Mouse (Mus musculus): ENCODE results near the gene Meis2.
A peak's percentile ranks its signal among the peaks of the same experiment; 100 is the strongest.

Meis2 gene

DNA sequence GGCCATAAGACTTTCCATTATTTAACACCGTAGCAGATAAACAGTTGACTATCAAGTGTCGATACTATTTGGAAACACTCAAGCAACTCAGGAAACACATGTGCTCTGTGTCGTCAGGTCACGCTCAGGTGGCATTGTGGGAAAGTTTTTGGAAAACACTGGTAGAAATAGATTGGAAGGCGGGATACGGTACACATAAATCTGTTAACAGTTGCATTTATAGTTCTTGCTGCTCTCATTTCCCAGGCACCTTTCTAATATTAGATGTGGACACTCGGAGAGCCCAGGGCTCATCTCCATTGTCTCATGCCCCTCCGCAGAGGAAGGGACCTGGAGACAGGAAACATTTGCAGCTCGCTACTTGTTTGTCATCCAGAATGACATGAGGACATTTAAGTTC is 128.9 kb downstream of the Meis2 start:
- TF ChIP-seq GATA4 (IDR thresholded peaks at IDR 0.05; ENCODE audit: insufficient replicate concordance, low read length): no peak

DNA sequence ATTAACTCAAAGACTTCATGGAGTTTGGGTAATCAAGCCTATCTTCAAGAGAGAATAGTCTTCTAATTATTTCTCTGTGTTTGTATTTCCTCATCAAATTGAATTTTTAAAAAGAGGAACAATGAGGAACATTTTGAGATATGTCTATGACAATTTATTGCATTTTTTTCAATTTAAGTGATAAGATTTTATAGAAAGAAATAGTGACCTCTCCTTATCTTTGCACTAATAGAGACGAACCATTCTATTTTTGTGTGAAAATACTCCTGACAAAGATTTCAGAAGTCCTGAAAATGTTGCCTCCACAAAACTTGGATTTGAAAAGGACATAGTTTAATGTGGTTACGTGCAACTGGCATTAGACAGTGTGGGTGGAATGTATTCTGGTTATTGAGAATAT is 131.3 kb downstream of the Meis2 start:
- TF ChIP-seq GATA4 (IDR thresholded peaks at IDR 0.05; ENCODE audit: insufficient replicate concordance, low read length): no peak

GRCm38 (mm10) chr2:115933259-115933658 is 132.4 kb downstream of the Meis2 start:
- peak; percentile 97 for TF ChIP-seq GATA4 (IDR thresholded peaks at IDR 0.05; ENCODE audit: insufficient replicate concordance, low read length)

GRCm38 (mm10) chr2:115925744-115926143 is 139.9 kb downstream of the Meis2 start:
- TF ChIP-seq GATA4 (IDR thresholded peaks at IDR 0.05; ENCODE audit: insufficient replicate concordance, low read length): no peak

DNA sequence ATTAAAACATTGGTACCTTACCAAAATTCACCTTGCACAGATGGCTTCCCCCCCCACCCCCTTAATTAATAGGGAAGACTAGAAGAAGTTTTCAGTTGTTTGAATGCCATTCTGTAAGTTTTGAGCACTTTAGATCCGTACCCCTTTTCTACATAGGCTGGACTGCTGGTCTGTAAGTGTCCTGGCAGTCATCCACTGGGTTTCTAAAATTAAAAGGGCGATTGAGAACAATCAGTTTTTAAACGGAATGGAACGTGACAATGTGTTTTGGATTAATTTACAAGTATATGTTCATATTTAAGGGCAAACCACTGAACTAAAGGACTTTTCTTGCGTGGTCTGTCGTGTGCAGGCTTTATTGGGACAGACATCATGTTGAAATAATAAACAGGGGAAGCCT is 141.2 kb downstream of the Meis2 start:
- no peak for TF ChIP-seq GATA4 (IDR thresholded peaks at IDR 0.05; ENCODE audit: insufficient replicate concordance, low read length)

DNA sequence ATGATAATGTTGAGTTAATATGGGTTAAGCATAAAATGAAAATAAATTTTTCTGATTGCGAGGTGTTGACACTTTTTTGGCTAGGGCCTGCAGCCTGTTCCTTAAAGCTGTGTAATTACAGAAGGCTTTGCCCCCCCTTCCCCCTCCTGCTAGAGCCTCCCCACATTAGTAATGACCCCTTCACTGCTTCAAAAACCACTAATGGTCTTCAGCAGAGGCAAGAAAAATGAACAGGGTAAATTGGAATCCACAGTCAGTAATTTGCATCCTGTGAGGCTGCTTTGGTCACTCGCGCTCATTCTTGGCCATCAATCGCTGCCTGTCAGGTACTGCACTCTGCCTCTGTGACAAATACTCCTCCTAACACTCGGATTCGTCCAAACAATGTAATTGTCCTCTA is 142.4 kb downstream of the Meis2 start:
- no peak for TF ChIP-seq GATA4 (IDR thresholded peaks at IDR 0.05; ENCODE audit: insufficient replicate concordance, low read length)

- TF ChIP-seq GATA4 (IDR thresholded peaks at IDR 0.05; ENCODE audit: insufficient replicate concordance, low read length): no peak
These were observed 144.0 kb downstream of the Meis2 start for GRCm38 (mm10) chr2:115921687-115922086.

DNA sequence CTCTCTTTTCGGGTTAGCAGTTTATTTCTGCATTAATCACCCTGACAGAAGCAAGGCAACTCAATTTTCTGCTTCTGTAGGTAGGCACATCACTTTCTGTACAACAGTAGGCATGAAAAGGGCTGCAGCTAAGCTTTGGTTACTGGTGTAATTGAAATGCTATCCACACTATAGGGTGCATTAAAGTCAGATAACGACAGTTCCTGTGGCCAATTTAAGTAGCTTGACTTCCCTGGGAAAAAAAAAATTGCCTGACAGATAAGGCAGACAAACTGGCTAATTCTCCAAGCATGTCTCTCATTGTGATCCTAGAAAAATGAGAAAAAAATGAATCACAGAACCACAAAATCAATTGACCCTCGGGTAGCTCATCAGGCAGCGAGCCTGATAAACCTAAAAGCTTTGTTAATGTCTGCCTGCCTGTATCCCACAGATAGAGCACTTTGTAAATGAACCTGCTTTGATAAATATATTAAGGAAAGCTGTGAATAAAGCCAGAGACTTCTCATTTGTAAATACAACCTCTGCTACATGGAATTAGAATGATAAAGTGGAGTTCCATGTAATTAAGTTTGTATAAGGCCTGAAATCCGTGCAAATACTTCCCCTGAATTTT is 145.2 kb downstream of the Meis2 start:
- peak; percentile 45; the same call in 1 of the 2 replicates for TF ChIP-seq GATA4 (IDR thresholded peaks at IDR 0.05; ENCODE audit: insufficient replicate concordance, low read length)

DNA sequence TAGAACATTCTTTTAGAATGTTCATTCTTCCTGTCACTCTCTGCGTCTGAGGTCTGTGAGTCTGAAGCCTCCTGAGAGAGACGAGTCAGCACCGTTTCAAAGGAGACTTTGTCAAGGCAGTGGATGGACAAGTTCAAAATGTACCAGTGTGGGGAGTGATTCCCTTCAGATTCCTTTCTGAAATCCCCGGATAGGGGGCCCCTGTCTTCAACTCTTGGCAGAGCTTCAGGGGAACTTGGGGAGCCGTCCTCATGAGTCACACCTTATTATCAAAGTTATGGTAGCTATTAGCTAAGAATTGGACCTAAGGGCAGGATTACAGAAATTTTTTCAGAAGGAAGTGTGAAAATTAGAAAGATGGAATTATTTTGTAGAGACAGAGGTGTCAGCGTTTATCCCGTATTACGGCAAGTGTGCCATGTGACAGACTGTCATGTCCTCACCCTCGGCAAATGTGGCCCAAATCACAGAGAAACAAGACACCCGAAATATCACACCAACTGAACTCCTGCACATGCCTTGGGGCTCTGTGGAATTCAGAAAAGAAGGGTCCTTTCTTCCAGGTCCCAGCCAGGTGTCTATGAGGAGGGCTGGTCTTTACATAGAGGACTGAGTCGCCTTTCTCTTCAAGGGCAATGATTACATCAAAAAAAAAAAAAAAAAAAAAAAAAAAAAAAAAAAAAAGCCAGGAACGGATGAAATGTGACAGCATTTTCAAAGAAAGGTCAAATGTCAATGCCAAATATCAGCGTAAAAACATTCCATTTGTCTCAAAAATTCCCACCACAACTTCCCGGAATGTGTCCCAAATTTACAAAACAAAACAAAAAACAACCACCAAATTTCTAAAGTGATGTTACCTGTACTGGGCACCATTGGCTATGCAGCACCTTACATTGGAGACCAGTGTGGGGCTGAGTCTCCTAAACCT is 146.2 kb downstream of the Meis2 start:
- no peak for TF ChIP-seq GATA4 (IDR thresholded peaks at IDR 0.05; ENCODE audit: insufficient replicate concordance, low read length)

DNA sequence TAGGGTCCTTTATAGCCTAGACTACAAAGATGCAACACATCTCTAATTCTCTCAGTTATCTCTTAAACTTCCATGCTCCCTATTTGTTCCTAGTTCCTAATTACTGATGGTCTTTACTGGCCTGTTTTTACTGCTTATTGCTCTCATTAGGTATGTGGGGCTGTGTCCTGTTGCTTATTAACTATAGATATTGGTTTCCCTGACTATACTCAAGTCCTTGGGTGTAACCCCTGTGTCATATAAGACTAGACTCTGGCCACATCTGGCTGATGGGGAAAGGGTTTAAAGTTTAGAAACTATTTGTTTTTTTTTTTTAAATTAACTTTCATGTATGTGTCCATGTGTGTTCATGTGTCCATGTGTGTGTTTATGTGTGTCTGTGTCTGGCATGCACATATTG is 147.1 kb downstream of the Meis2 start:
- no peak for TF ChIP-seq GATA4 (IDR thresholded peaks at IDR 0.05; ENCODE audit: insufficient replicate concordance, low read length)

DNA sequence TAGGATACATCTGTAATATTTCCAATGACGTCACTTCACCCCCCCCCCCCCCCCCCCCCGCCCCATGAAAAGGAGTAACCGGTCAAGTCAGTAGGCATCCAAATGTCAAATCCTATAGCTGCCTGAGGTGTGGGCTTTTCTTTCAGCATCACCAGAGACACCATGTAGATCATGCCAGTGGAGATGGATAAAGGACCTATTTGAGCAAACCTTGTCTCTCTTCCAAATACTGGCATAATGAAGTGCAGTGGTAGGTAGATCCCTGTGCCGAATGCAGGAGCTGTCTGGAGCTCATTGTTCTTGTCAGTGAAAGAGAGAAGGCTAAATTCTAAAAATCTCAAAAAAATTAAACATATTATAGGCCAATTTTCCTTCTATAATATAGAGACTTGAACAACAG is 151.1 kb downstream of the Meis2 start:
- no peak for TF ChIP-seq GATA4 (IDR thresholded peaks at IDR 0.05; ENCODE audit: insufficient replicate concordance, low read length)

DNA sequence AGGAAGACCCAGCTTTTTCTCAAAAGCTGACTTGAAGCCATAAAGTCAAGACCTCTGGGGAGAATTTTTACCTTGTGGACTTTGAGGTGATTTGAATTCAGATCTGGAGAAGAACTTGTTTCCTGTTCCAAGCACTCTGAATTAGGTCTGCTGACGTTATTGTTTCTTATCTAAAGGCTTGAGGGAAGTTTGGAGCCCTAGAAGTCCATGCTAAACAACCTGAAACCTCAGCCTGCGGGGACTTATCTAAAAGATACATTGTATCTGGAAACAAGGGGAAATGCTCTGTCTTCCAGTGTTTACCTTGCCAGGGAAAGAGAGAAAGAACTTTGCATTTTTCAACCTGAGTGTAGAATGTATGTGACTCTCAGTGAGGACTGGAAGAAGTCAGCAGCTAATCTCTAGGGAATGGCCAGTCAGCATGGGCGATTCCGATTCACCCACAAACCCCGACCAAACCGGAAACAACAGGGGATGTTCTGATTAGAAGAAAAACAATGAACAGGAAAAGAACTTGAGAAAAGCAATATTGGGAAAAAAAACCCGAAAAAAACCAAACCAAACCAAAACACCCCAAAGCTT is 152.6 kb downstream of the Meis2 start:
- peak; percentile 87; the same call in 1 of the 2 replicates for TF ChIP-seq GATA4 (IDR thresholded peaks at IDR 0.05; ENCODE audit: insufficient replicate concordance, low read length)

DNA sequence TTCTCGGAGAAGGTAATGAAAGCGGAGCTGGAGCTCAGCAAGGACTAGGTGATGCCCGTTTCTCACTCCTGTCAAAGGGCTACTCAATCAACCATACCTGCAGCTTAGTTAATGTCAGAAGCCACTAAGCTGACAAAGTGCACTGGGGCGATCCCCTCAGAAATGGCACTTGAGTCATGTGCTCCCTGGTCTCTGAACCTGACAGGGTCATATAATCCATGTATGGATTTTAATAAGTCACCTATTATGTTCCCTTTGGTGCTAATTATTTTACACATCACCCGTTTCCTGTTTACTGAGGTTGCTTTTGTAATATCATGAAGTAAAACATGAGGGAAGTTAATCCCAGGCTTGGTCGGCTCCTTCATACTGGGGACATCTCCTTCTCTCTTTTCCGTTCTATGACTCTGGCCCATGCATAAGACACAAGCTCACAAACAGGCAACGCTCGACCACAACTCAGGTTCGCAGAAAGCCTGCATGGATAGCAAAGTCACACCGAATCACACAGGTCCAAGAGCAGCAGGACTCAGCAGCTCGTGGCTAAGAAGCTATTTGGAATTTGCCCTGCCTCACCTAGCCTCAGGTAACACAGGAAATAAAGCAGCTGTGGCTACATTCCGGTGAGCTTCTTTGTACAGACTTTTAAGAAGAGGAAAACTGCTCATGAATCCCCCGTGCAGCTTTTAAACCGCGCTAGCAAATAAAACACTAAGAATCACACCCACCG is 153.6 kb downstream of the Meis2 start:
- TF ChIP-seq GATA4 (IDR thresholded peaks at IDR 0.05; ENCODE audit: insufficient replicate concordance, low read length): no peak

DNA sequence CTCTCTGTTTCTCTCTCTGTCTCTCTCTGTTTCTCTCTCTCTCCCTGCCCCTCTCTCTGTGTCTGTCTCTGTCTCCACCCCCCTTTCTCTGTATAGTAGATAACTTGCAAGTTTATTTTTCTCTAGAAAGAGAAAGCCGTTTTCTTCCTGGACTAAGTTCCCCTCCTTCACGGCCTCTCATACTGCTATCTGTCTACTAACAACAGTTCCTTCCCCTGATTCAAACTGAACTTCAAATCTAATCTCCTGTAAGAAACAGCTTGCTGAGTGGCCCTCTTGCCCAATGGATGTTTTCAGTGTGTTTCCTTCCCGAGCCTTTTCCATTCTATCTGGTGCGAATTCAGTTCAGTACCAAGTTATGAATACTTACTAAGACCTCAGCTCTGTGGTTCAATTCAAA is 155.4 kb downstream of the Meis2 start:
- peak; percentile 96 for TF ChIP-seq GATA4 (IDR thresholded peaks at IDR 0.05; ENCODE audit: insufficient replicate concordance, low read length)

DNA sequence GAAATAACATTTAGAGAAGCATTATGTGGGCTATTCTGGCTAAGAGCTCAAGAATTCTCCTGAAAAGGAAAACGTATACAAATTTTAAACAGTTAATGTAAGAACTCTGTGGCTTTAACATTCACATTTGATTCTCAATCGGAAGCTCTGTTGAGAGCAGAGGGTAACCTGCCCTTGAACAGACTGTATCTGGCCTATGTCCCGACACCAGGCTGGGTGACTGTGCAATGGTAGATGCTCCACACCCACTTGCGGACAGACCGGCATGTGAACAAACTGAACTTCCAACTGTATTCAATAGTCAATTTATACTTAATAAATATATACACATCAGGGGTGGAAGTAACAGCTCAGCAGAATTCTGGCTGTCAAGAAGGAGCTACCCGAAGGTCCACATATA is 164.6 kb downstream of the Meis2 start:
- TF ChIP-seq GATA4 (IDR thresholded peaks at IDR 0.05; ENCODE audit: insufficient replicate concordance, low read length): no peak

Measured in liver, adult (tissue).